Mouse (Mus musculus) kidney, embryonic 15.5 days (tissue): Measurements from ENCODE around the gene Tlr9. TPM values are rescaled to one million over a fixed set of nuclear protein-coding genes. Genes with fewer than 3 reads are reported as not detected.

Source experiments
- ATAC-seq: fragments of 200-750 bp; cut with Nextera tagmentation; replicated peaks from 2 replicates; pipeline ENCODE4 v1.8.0; 2017; ENCODE audit warnings: moderate TSS enrichment; ENCODE audit not compliant: low FRiP score
- H3K27ac ChIP-seq: fragments of 300-500 bp; sonication (generic); 2 replicates; pipeline ENCODE4 v1.5.1; 2015; ENCODE audit warnings: mild to moderate bottlenecking, inconsistent platforms
- H3K27me3 ChIP-seq: fragments of 300-500 bp; sonication (generic); 2 replicates; pipeline ENCODE4 v1.6.1; 2015; ENCODE audit warnings: inconsistent platforms
- H3K36me3 ChIP-seq: fragments of 300-500 bp; sonication (generic); 2 replicates; pipeline ENCODE4 v1.6.1; 2015; ENCODE audit warnings: inconsistent platforms
- H3K4me1 ChIP-seq: fragments of 300-500 bp; sonication (generic); 2 replicates; pipeline ENCODE4 v1.6.1; 2015; ENCODE audit warnings: inconsistent platforms
- H3K4me2 ChIP-seq: fragments of 300-500 bp; sonication (generic); 2 replicates; pipeline ENCODE4 v1.6.1; 2015; ENCODE audit warnings: moderate library complexity, mild to moderate bottlenecking, inconsistent platforms
- H3K4me3 ChIP-seq: fragments of 300-500 bp; sonication (generic); replicated peaks from 2 replicates; pipeline ENCODE4 v1.5.1; 2015; ENCODE audit warnings: mild to moderate bottlenecking, inconsistent platforms
- H3K9ac ChIP-seq: fragments of 300-500 bp; sonication (generic); 2 replicates; pipeline ENCODE4 v1.6.1; 2015; ENCODE audit warnings: mild to moderate bottlenecking, inconsistent platforms
- H3K9me3 ChIP-seq: fragments of 300-500 bp; sonication (generic); replicated peaks from 2 replicates; pipeline ENCODE4 v1.6.1; 2016; ENCODE audit warnings: inconsistent platforms
- WGBS: fragments of 180-500 bp; shearing (Covaris S2); methylation state at CpG from one replicate; pipeline ENCODE4 v1.1.7; 2015; ENCODE audit warnings: mixed read lengths; 5-methylcytosine and 5-hydroxymethylcytosine counted together
- polyA plus RNA-seq: library from polyadenylated mRNA; unstranded; fragments of >200 nt; fragmentation: Nextera tagmentation; extraction: Ambion mirVana; gene quantifications from 2 replicates; pipeline ENCODE4 v1.2.1, GENCODE M21; 2015

Tlr9 gene
- polyA plus RNA-seq, 1 experiment from 2014 or later = 0.09 TPM

DNA sequence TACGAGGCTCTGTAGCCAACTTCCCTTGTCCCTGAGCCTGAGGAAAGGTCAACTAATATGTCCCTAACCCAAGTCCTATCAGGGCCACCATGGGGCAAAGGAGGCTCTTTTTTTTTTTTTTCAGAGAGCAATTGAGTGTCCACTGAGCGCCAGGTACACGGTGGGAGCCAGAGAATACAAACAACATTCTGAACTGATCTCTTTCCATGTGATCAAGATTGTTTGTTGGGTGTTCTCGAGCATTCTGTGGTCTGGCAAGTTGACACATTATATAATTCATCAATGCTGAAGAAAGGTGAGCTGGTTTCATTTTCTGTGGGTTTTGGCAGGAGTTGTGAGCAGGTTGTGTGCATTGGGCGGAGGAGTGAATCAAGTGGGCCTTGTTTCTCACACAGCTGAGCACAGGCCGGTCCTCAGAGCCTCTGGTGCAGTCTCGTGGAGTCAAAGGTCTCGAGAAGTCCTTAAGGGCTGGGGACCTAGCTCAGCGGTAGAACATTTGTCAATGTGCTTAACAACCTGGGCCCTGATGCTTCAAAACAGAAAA, 41.1 kb downstream of the Tlr9 start:
- Histone ChIP-seq H3K4me2 (no peak overlapping the region), H3K9me3 (no peaks in the 10 kb centered on the region), H3K4me1 (peaks cover 4% of the 10 kb centered on the region; the same call in 1 of the 2 replicates), H3K27ac (no peak overlapping the region), H3K9ac (no peak overlapping the region), H3K36me3 (no peaks in the 10 kb centered on the region), H3K27me3 (no peaks in the 10 kb centered on the region), H3K4me3 (no peak overlapping the region)
- 72% methylated on average over 9 of the region's 9 CpGs for WGBS
- no peak for ATAC-seq

DNA sequence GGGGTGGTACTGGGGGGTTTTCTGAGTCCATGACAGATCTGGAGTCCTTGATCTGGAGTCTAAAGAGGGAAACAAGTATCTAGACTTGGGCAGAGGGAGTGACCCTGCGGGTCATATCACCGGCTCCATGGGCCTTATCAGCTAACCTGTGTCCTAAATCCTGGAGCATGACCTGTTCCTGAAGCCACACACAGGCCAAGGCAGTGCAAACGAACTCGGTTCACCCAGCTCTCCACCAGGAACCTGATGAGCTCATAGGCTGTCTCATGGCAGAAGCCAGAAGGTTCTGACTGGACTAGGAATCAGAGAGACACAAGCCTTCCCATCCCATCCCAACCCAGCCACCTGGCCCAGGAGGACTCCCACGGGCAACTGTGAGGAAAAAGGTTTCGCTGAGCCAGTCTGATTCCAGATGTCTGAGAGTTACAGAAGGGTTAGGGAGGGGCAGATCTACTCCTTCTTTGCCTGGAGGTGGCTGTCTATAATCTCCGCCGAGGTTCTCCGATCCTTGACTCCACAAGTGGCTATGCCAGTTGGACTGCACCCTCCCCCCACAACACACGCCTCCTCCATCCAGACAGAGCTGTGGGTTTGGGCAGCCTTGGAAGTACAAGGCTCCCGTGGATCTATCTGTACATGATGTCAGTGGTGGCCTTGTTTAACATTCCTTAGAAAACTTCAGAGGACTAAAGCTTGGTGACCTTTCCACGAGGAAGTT, 43.1 kb downstream of the Tlr9 start:
- no peak overlapping the region for H3K4me2 ChIP-seq
- no peak overlapping the region for H3K9ac ChIP-seq
- no peak overlapping the region for H3K27ac ChIP-seq
- 77% methylated on average over 12 of the region's 12 CpGs for WGBS
- H3K4me3 ChIP-seq = no peak overlapping the region
- peaks cover 8% of the 10 kb centered on the region; the same call in 1 of the 2 replicates for H3K4me1 ChIP-seq
- no peaks in the 10 kb centered on the region for H3K36me3 ChIP-seq
- no peaks in the 10 kb centered on the region for H3K27me3 ChIP-seq
- ATAC-seq = no peak
- no peaks in the 10 kb centered on the region for H3K9me3 ChIP-seq

DNA sequence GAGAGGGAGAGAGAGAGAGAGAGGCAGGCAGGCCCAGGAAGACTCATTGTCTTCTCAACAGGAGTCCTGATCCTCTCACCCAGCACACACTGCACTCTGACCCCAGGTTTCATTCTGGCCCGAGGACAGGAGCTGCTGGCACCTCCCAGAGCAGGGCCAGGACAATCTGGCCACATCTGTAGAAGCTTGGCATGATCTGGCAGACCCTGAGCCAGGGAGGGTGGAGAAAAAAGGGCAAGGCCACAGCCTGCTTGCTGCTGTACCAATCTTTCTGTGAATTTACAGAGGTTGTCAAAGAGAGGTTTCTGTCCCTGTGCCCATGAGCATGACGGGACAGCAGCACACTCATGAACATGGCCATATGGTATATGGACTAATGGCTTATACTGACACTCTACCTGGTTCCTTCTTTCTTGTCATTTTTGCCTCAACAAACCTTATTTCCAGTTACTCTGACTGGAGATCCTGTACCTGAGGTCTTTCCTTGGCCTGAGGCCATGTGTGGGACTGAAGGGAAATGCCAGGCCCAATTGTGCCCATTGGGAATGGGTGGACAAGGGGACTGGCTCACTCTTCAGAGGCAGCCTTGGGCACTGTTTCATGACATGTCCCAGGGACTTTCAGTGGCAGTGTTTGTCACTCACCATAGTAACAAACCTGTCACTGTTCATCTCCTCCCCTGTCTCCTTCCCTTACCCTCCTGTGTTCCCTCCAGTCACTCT, 44.7 kb downstream of the Tlr9 start:
- 61% methylated on average over 2 of the region's 2 CpGs for WGBS
- Histone ChIP-seq H3K4me3 (no peak overlapping the region), H3K4me2 (no peak overlapping the region), H3K9me3 (no peaks in the 10 kb centered on the region), H3K36me3 (no peaks in the 10 kb centered on the region), H3K27me3 (no peaks in the 10 kb centered on the region), H3K27ac (no peak overlapping the region), H3K4me1 (peaks cover 8% of the 10 kb centered on the region; the same call in 1 of the 2 replicates), H3K9ac (no peak overlapping the region)
- ATAC-seq = no peak

DNA sequence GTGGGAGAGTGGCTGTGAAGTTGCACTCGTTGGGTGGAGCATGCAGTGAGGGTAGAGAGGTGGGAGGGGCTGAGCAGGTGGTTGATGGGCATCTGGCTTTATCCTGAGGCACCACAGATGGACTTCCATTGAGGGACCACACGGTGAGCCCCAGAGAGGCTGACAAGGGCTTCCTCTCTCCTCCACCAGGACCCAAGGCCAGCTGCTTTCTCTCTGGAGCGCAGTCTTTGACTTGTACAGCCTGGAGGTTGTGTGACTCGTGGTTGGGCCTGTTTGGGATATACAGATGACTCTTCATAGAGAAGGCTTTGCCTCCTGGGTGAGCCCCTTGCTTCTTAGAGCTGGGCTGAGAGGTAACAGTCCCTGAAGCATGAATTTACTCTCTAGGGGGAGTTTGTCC, 46.0 kb downstream of the Tlr9 start:
- Histone ChIP-seq H3K27ac (no peak overlapping the region), H3K9me3 (no peaks in the 10 kb centered on the region), H3K4me1 (peaks cover 8% of the 10 kb centered on the region; the same call in 1 of the 2 replicates), H3K36me3 (no peaks in the 10 kb centered on the region), H3K9ac (no peak overlapping the region), H3K4me3 (no peak overlapping the region), H3K4me2 (no peak overlapping the region), H3K27me3 (no peaks in the 10 kb centered on the region)
- ATAC-seq = no peak
- WGBS = 44% methylated on average over 4 of the region's 4 CpGs

DNA sequence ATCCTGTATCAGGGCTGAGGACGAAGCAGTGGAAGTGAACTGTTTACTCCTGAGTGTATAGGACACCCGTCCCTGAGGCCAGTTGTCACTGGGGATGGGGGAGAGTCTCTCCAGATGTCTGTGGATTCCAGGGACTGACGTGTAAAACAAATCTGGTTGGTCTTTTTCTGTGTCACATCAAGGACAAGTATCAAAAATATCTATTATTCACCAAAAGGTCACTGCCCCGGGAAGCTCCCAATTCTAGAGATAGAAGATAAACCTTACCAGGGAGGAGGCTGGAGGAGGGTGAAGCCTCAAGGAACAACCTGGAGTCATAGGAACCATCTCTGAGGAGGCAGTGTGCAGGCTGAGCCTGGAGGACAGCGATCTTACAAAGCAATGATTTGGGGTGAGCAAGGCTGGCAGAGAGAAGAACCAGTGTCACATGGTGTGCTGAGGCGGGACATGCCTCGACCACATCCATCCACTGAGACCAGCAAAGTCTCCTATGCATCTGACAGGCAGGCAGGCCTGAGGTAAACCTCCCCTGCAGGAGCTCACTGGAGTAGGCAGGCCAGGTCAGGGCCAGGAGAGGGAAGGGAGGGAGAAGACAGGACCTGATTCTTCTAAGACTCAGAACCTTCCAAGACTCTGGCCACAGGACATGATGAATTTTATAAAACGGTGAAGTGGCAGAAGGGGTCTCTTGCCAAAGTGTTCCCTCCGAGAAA, 46.8 kb downstream of the Tlr9 start:
- Histone ChIP-seq H3K36me3 (no peaks in the 10 kb centered on the region), H3K4me1 (peaks cover 8% of the 10 kb centered on the region; the same call in 1 of the 2 replicates), H3K4me2 (no peak overlapping the region), H3K9me3 (no peaks in the 10 kb centered on the region), H3K27ac (no peak overlapping the region), H3K27me3 (no peaks in the 10 kb centered on the region), H3K9ac (no peak overlapping the region), H3K4me3 (no peak overlapping the region)
- 63% methylated on average over 9 of the region's 9 CpGs for WGBS
- ATAC-seq = no peak

DNA sequence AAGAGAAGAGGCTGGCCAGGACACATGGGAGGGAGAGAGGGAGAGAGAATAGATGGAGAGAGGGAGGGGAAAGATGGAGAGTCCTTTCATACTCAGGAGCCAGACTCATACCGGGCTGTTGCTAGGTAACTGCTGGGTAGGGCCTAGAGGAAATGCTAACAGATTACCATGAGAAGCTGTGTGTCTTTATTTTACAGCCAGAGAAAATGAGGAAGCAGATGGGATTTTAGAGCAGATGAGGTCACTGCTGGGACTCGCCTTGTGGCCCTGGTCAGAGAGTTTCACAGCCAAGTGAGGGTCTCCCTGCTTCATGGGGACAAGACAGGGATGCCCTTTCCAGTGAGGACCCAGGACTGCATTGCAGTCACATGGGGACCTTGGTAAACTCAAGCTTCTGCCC, 47.5 kb downstream of the Tlr9 start:
- no peak overlapping the region for H3K9ac ChIP-seq
- no peaks in the 10 kb centered on the region for H3K27me3 ChIP-seq
- H3K36me3 ChIP-seq = no peaks in the 10 kb centered on the region
- ATAC-seq = no peak
- no peak overlapping the region for H3K27ac ChIP-seq
- no peaks in the 10 kb centered on the region for H3K9me3 ChIP-seq
- no peak overlapping the region for H3K4me2 ChIP-seq
- H3K4me1 ChIP-seq = peaks cover 8% of the 10 kb centered on the region; the same call in 1 of the 2 replicates
- no peak overlapping the region for H3K4me3 ChIP-seq
- 70% methylated on average over 2 of the region's 2 CpGs for WGBS

DNA sequence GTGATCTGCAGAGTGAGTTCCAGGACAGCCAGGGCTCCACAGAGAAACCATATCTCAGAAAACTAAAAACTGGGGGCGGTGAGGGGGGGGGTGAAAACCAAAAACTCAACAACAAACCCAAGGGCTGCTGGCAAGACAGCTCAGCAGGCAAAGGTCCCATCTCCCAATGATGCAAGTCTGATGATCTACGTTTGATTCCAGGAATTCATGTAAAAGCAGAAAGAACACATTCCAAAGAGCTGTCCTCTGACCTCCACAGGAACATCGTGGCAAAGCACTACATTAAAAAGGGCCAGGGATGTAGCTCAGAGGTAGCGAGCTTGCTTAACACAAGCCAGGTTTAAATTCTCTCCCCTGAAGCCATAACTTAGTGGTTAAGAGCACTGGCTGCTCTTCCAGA, 48.3 kb downstream of the Tlr9 start:
- Histone ChIP-seq H3K4me3 (no peak overlapping the region), H3K27me3 (no peaks in the 10 kb centered on the region), H3K27ac (no peak overlapping the region), H3K4me2 (no peak overlapping the region), H3K36me3 (no peaks in the 10 kb centered on the region), H3K9ac (no peak overlapping the region), H3K4me1 (peaks cover 8% of the 10 kb centered on the region; the same call in 1 of the 2 replicates), H3K9me3 (no peaks in the 10 kb centered on the region)
- WGBS = 61% methylated on average over 4 of the region's 4 CpGs
- no peak for ATAC-seq

DNA sequence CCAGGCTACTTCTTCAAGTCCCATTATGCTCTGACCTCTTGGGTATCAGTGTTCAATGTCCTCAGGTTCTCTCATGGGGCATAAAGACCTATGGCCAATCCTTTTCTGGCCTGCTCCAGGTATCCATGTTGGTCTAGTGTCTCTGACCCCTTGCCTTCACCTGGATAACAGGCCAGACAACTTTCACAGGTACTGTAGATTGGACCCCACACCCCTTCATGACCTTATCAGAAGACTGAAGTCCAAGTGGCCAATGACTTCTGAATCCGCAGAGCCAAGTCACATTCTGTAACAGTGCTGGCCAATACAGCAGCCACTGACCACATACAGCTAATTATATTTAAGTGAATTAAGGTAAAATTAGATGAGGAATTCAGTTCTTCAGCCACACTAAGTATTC, 49.9 kb downstream of the Tlr9 start:
- ATAC-seq = no peak
- Histone ChIP-seq H3K4me2 (no peak overlapping the region), H3K9ac (no peak overlapping the region), H3K4me3 (no peak overlapping the region), H3K9me3 (no peaks in the 10 kb centered on the region), H3K4me1 (peaks cover 8% of the 10 kb centered on the region; the same call in 1 of the 2 replicates), H3K36me3 (no peaks in the 10 kb centered on the region), H3K27me3 (no peaks in the 10 kb centered on the region), H3K27ac (no peak overlapping the region)
- 97% methylated on average over 1 of the region's 1 CpGs for WGBS

DNA sequence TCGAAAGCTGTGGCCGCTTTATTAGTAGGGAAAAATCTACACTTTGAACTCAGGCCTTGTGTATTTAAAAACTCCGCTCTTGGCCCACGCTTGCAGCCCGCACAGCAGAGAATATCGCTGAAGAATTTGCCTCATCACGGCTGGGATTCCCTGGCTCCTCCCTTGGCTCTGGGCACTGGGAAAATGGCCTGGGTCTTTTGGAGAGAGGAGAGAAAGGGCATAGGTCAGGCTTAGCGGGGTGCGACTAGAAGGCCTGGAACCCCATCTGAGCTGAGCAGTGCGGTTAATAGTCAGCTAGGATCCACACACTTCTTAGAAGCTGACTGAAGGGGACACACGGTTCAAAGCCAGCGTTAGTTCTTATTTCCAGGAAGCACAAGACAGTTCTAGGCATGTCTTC, 50.9 kb downstream of the Tlr9 start:
- H3K27me3 ChIP-seq = no peaks in the 10 kb centered on the region
- no peak for ATAC-seq
- H3K4me2 ChIP-seq = no peak overlapping the region
- H3K36me3 ChIP-seq = no peaks in the 10 kb centered on the region
- no peak overlapping the region for H3K4me3 ChIP-seq
- H3K9ac ChIP-seq = no peak overlapping the region
- no peak overlapping the region for H3K27ac ChIP-seq
- H3K9me3 ChIP-seq = no peaks in the 10 kb centered on the region
- WGBS = 71% methylated on average over 12 of the region's 12 CpGs
- H3K4me1 ChIP-seq = peaks cover 6% of the 10 kb centered on the region; the same call in 1 of the 2 replicates

DNA sequence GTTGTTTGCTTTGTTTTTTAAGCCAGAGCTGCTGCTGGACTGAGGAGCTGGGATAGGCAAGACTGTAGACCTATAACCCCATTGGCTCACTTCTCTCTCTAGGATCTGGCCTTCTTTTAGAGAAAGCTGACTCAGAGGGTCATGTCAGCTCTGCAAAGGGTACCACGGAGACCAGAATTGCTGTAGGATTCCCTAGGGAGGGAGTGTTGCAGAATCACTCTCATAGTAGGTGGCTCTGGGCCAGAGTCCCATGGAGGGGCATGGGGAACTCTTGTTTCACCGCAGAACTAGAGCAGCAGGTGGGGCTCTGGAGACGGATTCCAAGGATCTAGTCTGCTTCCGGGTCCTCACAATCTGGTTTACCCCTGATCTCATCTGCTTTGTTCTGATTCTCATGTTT, 51.4 kb downstream of the Tlr9 start:
- H3K9ac ChIP-seq = no peak overlapping the region
- no peak overlapping the region for H3K4me2 ChIP-seq
- 70% methylated on average over 4 of the region's 4 CpGs for WGBS
- no peak overlapping the region for H3K4me3 ChIP-seq
- no peak overlapping the region for H3K27ac ChIP-seq
- H3K9me3 ChIP-seq = no peaks in the 10 kb centered on the region
- ATAC-seq = no peak
- H3K27me3 ChIP-seq = no peaks in the 10 kb centered on the region
- H3K36me3 ChIP-seq = no peaks in the 10 kb centered on the region
- 0 out of 2 replicates have a peak, but pooled peaks cover 1% of the 10 kb centered on the region for H3K4me1 ChIP-seq

DNA sequence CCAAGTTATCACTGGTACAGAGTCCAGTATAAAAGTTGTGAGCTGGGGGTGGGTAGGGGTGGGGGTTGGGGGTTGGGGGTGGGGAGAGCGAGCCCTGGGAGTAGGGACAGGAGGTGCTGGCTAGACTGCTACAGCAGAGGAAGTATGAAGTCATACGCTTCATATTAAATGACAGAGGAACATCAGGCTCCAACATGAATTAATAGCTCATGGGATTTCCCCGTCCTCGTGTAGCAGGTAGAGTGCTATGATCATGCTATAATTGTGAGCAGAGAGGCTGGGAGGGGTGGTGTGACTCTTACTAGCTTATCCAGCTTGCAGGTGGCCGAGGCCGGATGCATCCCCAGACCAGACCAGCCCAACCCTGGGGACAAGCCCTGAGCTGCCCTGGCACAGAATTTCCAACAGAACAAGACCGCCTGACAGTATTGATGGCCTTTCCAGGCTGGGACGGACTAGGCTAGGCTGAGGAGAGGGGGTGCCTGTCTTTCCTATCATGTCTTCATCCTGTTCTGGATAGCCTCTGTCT, 52.3 kb downstream of the Tlr9 start:
- H3K27ac ChIP-seq = no peak overlapping the region
- no peaks in the 10 kb centered on the region for H3K36me3 ChIP-seq
- H3K4me3 ChIP-seq = no peak overlapping the region
- no peaks in the 10 kb centered on the region for H3K9me3 ChIP-seq
- H3K9ac ChIP-seq = no peak overlapping the region
- 79% methylated on average over 8 of the region's 8 CpGs for WGBS
- 0 out of 2 replicates have a peak, but pooled peaks cover 1% of the 10 kb centered on the region for H3K4me1 ChIP-seq
- no peaks in the 10 kb centered on the region for H3K27me3 ChIP-seq
- H3K4me2 ChIP-seq = no peak overlapping the region
- ATAC-seq = no peak

DNA sequence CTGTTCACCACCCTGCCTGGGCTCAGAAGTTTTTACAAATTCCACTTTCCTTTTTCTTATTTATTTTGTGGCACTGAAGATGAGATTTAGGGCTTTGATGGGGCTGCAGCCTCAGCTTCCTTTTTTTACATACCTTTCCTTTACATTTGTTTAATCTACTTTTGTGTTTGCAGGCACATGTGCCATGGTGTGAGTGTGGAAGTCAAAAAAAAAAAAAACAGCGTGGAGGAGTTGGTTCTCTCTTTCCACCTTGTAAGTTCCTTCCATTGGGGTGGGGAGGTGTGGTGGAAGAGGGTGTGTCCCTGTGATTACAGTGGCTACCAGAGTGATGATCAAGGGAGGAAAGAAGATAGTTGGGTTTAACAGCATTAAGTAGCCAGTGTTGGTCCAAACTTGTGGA, 53.4 kb downstream of the Tlr9 start:
- Histone ChIP-seq H3K9me3 (no peaks in the 10 kb centered on the region), H3K4me2 (no peak overlapping the region), H3K4me1 (peaks cover 7% of the 10 kb centered on the region), H3K27me3 (no peaks in the 10 kb centered on the region), H3K9ac (no peak overlapping the region), H3K4me3 (no peak overlapping the region), H3K36me3 (no peaks in the 10 kb centered on the region), H3K27ac (no peak overlapping the region)
- 54% methylated on average over 1 of the region's 1 CpGs for WGBS
- ATAC-seq = no peak
